Mouse (Mus musculus) layer of hippocampus, adult 2 months (tissue): Measurements from ENCODE around the gene Galk2. TPM values are rescaled to one million over a fixed set of nuclear protein-coding genes. Genes with fewer than 3 reads are reported as not detected.

Experiments
- DNase-seq, 2 experiments: peaks; one replicate each; pipeline ENCODE4 v3.0.0; 2022; ENCODE audit warnings: low spot score in 2 of 2
- H3K27ac ChIP-seq: fragments of 200-600 bp; 2 replicates; pipeline ENCODE4 v1.8.1; 2022
- H3K4me3 ChIP-seq: fragments of 200-600 bp; 2 replicates; pipeline ENCODE4 v1.8.1; 2022; ENCODE audit warnings: mild to moderate bottlenecking
- CTCF ChIP-seq: fragments of 200-600 bp; conservative IDR thresholded peaks from 2 replicates; pipeline ENCODE4 v1.8.1; 2022; ENCODE audit warnings: antibody characterized with exemption, mild to moderate bottlenecking, moderate library complexity
- total RNA-seq, 2 experiments: library from RNA; stranded (reverse); gene quantifications; 2 replicates each; pipeline ENCODE4 v1.2.3; 2021

The Galk2 gene
- total RNA-seq, 2 experiments from 2014 or later = 25.8 to 26.0 TPM

- DNase-seq = no peak
- no peak for TF ChIP-seq CTCF
- Histone ChIP-seq H3K27ac (no peak overlapping the region), H3K4me3 (no peak overlapping the region)
These were observed 4.9 kb downstream of the Galk2 start for GRCm38 (mm10) chr2:125863799-125864198.

- Histone ChIP-seq H3K27ac (no peak overlapping the region), H3K4me3 (no peak overlapping the region)
- TF ChIP-seq CTCF = no peak
- DNase-seq = no peak
These were observed 5.6 kb downstream of the Galk2 start for GRCm38 (mm10) chr2:125864551-125864950.

- H3K27ac ChIP-seq = peak overlapping the region; percentile 71
- DNase-seq = no peak
- no peak for TF ChIP-seq CTCF
- H3K4me3 ChIP-seq = peak overlapping the region; percentile 65; the same call in 1 of the 2 replicates
These were observed 6.7 kb downstream of the Galk2 start for GRCm38 (mm10) chr2:125865585-125865984.

- Histone ChIP-seq H3K4me3 (peak overlapping the region; percentile 65), H3K27ac (peak overlapping the region; percentile 71)
- no peak for TF ChIP-seq CTCF
- DNase-seq = peak; percentile 15 to 20
These were observed 7.3 kb downstream of the Galk2 start for GRCm38 (mm10) chr2:125866058-125866740.

- 0 out of 2 replicates have a peak overlapping the region, but pooled peaks have one; percentile 36 for H3K27ac ChIP-seq
- DNase-seq = no peak
- TF ChIP-seq CTCF = no peak
- H3K4me3 ChIP-seq = no peak overlapping the region
These were observed 9.4 kb downstream of the Galk2 start for GRCm38 (mm10) chr2:125868301-125868700.

- Histone ChIP-seq H3K4me3 (no peak overlapping the region), H3K27ac (no peak overlapping the region)
- TF ChIP-seq CTCF = no peak
- DNase-seq = no peak
These were observed 11.2 kb downstream of the Galk2 start for GRCm38 (mm10) chr2:125870159-125870558.

- H3K27ac ChIP-seq = peak overlapping the region; percentile 32; the same call in 1 of the 2 replicates
- H3K4me3 ChIP-seq = no peak overlapping the region
- DNase-seq = no peak
- TF ChIP-seq CTCF = no peak
These were observed 27.1 kb downstream of the Galk2 start for GRCm38 (mm10) chr2:125885891-125886576.

- H3K27ac ChIP-seq = no peak overlapping the region
- H3K4me3 ChIP-seq = no peak overlapping the region
- DNase-seq = peak; percentile 37 to 51
- TF ChIP-seq CTCF = peak; percentile 79
These were observed 34.2 kb downstream of the Galk2 start for GRCm38 (mm10) chr2:125893096-125893495.

GRCm38 (mm10) chr2:125895099-125895498 lies 36.2 kb downstream of the Galk2 start:
- no peak for DNase-seq
- no peak overlapping the region for H3K27ac ChIP-seq
- no peak overlapping the region for H3K4me3 ChIP-seq
- no peak for TF ChIP-seq CTCF

GRCm38 (mm10) chr2:125896355-125896754 lies 37.4 kb downstream of the Galk2 start:
- DNase-seq = no peak
- H3K27ac ChIP-seq = no peak overlapping the region
- TF ChIP-seq CTCF = no peak
- no peak overlapping the region for H3K4me3 ChIP-seq

GRCm38 (mm10) chr2:125900797-125901410 lies 42.0 kb downstream of the Galk2 start:
- DNase-seq = no peak
- no peak overlapping the region for H3K27ac ChIP-seq
- no peak for TF ChIP-seq CTCF
- H3K4me3 ChIP-seq = no peak overlapping the region

GRCm38 (mm10) chr2:125901426-125901825 lies 42.5 kb downstream of the Galk2 start:
- no peak for DNase-seq
- TF ChIP-seq CTCF = no peak
- Histone ChIP-seq H3K4me3 (no peak overlapping the region), H3K27ac (no peak overlapping the region)

- H3K4me3 ChIP-seq = no peak overlapping the region
- no peak overlapping the region for H3K27ac ChIP-seq
- no peak for DNase-seq
- TF ChIP-seq CTCF = no peak
These were observed 47.6 kb downstream of the Galk2 start for GRCm38 (mm10) chr2:125906407-125907066.
